Mouse (Mus musculus) hindbrain, embryonic 12.5 days (tissue): Measurements from ENCODE around the gene Pcolce2. TPM values are rescaled to one million over a fixed set of nuclear protein-coding genes. Genes with fewer than 3 reads are reported as not detected.

Experiments
- ATAC-seq: fragments of 200-750 bp; cut with Nextera tagmentation; 2 replicates; pipeline ENCODE4 v1.8.0; 2017; ENCODE audit warnings: moderate TSS enrichment; ENCODE audit not compliant: low FRiP score
- H3K27ac ChIP-seq: fragments of 300-500 bp; sonication (generic); 2 replicates; pipeline ENCODE4 v1.5.1; 2016; ENCODE audit warnings: mild to moderate bottlenecking
- H3K27me3 ChIP-seq: fragments of 300-500 bp; sonication (generic); 2 replicates; pipeline ENCODE4 v1.6.1; 2016; ENCODE audit warnings: mild to moderate bottlenecking
- H3K36me3 ChIP-seq: fragments of 300-500 bp; sonication (generic); 2 replicates; pipeline ENCODE4 v1.6.1; 2016; ENCODE audit warnings: mild to moderate bottlenecking
- H3K4me1 ChIP-seq: fragments of 300-500 bp; sonication (generic); 2 replicates; pipeline ENCODE4 v1.6.1; 2016
- H3K4me2 ChIP-seq: fragments of 300-500 bp; sonication (generic); replicated peaks from 2 replicates; pipeline ENCODE4 v1.6.1; 2016; ENCODE audit warnings: mild to moderate bottlenecking
- H3K4me3 ChIP-seq: fragments of 300-500 bp; sonication (generic); 2 replicates; pipeline ENCODE4 v1.5.1; 2016; ENCODE audit warnings: mild to moderate bottlenecking
- H3K9ac ChIP-seq: fragments of 300-500 bp; sonication (generic); 2 replicates; pipeline ENCODE4 v1.6.1; 2016; ENCODE audit warnings: mild to moderate bottlenecking, moderate library complexity
- H3K9me3 ChIP-seq: fragments of 300-500 bp; sonication (generic); replicated peaks from 2 replicates; pipeline ENCODE4 v1.6.1; 2016; ENCODE audit warnings: mild to moderate bottlenecking
- WGBS: fragments of 180-500 bp; shearing (Covaris S2); methylation state at CpG from one replicate; pipeline ENCODE4 v1.1.7; 2016; 5-methylcytosine and 5-hydroxymethylcytosine counted together
- polyA plus RNA-seq: library from polyadenylated mRNA; unstranded; fragments of >200 nt; fragmentation: Nextera tagmentation; extraction: Ambion mirVana; gene quantifications from 2 replicates; pipeline ENCODE4 v1.2.1, GENCODE M21; 2016

The Pcolce2 gene
- polyA plus RNA-seq, 1 experiment from 2014 or later = 4.7 TPM

GRCm38 (mm10) chr9:95692823-95693222, 55.4 kb downstream of the Pcolce2 start:
- Histone ChIP-seq H3K27me3 (no peaks in the 10 kb centered on the region), H3K9me3 (no peaks in the 10 kb centered on the region), H3K4me2 (no peak overlapping the region), H3K27ac (no peak overlapping the region), H3K36me3 (no peaks in the 10 kb centered on the region), H3K4me3 (no peak overlapping the region), H3K9ac (no peak overlapping the region), H3K4me1 (no peaks in the 10 kb centered on the region)
- no peak for ATAC-seq
- WGBS = 56% methylated on average over 8 of the region's 8 CpGs

- WGBS = 83% methylated on average over 11 of the region's 11 CpGs
- Histone ChIP-seq H3K27me3 (no peaks in the 10 kb centered on the region), H3K4me1 (no peaks in the 10 kb centered on the region), H3K27ac (no peak overlapping the region), H3K36me3 (no peaks in the 10 kb centered on the region), H3K9ac (no peak overlapping the region), H3K4me2 (no peak overlapping the region), H3K4me3 (no peak overlapping the region), H3K9me3 (no peaks in the 10 kb centered on the region)
- ATAC-seq = no peak
Observed at GRCm38 (mm10) chr9:95693528-95694100, 56.2 kb downstream of the Pcolce2 start.

GRCm38 (mm10) chr9:95694526-95694925, 57.1 kb downstream of the Pcolce2 start:
- no peak for ATAC-seq
- WGBS = 87% methylated on average over 12 of the region's 12 CpGs
- Histone ChIP-seq H3K4me2 (no peak overlapping the region), H3K9ac (no peak overlapping the region), H3K4me1 (no peaks in the 10 kb centered on the region), H3K36me3 (no peaks in the 10 kb centered on the region), H3K27me3 (no peaks in the 10 kb centered on the region), H3K27ac (no peak overlapping the region), H3K4me3 (no peak overlapping the region), H3K9me3 (no peaks in the 10 kb centered on the region)

- no peaks in the 10 kb centered on the region for H3K27me3 ChIP-seq
- no peak overlapping the region for H3K4me3 ChIP-seq
- H3K36me3 ChIP-seq = no peaks in the 10 kb centered on the region
- no peak overlapping the region for H3K27ac ChIP-seq
- WGBS = 92% methylated on average over 15 of the region's 15 CpGs
- no peak overlapping the region for H3K9ac ChIP-seq
- no peaks in the 10 kb centered on the region for H3K9me3 ChIP-seq
- H3K4me2 ChIP-seq = no peak overlapping the region
- H3K4me1 ChIP-seq = no peaks in the 10 kb centered on the region
- no peak for ATAC-seq
Observed at GRCm38 (mm10) chr9:95695023-95695422, 57.6 kb downstream of the Pcolce2 start.

DNA sequence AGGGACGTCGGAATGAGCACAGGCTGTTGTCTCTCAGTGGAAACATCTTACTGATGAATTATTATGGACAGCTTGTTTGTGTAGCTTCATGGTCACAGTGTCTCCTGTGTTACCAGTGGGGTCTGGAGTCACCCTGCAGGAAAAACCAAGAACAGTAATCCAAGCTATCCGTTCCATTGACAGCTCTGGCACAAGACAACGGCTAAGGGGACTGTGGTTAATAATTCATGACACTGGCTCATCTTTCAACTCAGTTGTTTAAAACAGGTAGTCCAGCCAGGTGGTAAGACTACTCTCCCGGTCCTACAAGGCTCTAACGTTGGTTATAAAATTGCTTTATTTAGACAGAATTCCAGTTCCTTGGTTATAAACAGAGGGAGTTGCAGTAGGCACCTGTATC, 59.2 kb downstream of the Pcolce2 start:
- Histone ChIP-seq H3K4me3 (no peak overlapping the region), H3K4me2 (no peak overlapping the region), H3K27ac (no peak overlapping the region), H3K9me3 (no peaks in the 10 kb centered on the region), H3K36me3 (no peaks in the 10 kb centered on the region), H3K27me3 (no peaks in the 10 kb centered on the region), H3K4me1 (no peaks in the 10 kb centered on the region), H3K9ac (no peak overlapping the region)
- 81% methylated on average over 6 of the region's 6 CpGs for WGBS
- ATAC-seq = no peak

DNA sequence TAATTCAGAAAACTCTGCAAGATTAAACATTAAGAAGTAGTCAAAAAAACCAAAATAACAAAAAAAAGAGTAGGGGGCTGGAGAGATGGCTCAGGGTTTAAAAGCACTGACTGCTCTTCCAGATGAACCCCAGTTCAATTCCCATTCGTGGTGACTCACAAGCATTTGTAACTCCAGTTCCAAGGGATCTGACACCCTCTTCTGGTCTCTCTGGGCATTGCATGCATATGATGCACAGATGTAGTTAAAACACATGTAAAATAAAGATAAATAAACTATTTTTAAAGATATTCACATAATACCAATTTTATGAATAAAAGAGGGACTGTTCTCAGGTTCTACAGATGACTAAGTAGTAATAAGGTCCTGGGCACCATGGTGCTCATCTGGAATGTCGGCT, 60.4 kb downstream of the Pcolce2 start:
- no peak for ATAC-seq
- H3K27me3 ChIP-seq = no peaks in the 10 kb centered on the region
- WGBS = 51% methylated on average over 2 of the region's 2 CpGs
- no peaks in the 10 kb centered on the region for H3K9me3 ChIP-seq
- no peak overlapping the region for H3K27ac ChIP-seq
- H3K9ac ChIP-seq = no peak overlapping the region
- H3K4me1 ChIP-seq = no peaks in the 10 kb centered on the region
- no peak overlapping the region for H3K4me3 ChIP-seq
- no peak overlapping the region for H3K4me2 ChIP-seq
- no peaks in the 10 kb centered on the region for H3K36me3 ChIP-seq

- Histone ChIP-seq H3K4me3 (no peak overlapping the region), H3K27me3 (no peaks in the 10 kb centered on the region), H3K27ac (no peak overlapping the region), H3K9me3 (no peaks in the 10 kb centered on the region), H3K36me3 (no peaks in the 10 kb centered on the region), H3K4me1 (no peaks in the 10 kb centered on the region), H3K9ac (no peak overlapping the region), H3K4me2 (no peak overlapping the region)
- ATAC-seq = no peak
- WGBS = 79% methylated on average over 4 of the region's 4 CpGs
Observed at GRCm38 (mm10) chr9:95699273-95699672, 61.9 kb downstream of the Pcolce2 start.

- H3K27ac ChIP-seq = no peak overlapping the region
- H3K9ac ChIP-seq = no peak overlapping the region
- no peak for ATAC-seq
- no peak overlapping the region for H3K4me2 ChIP-seq
- H3K27me3 ChIP-seq = no peaks in the 10 kb centered on the region
- WGBS = 86% methylated on average over 3 of the region's 3 CpGs
- H3K4me1 ChIP-seq = no peaks in the 10 kb centered on the region
- no peaks in the 10 kb centered on the region for H3K9me3 ChIP-seq
- 0 out of 2 replicates have a peak, but pooled peaks cover 4% of the 10 kb centered on the region for H3K36me3 ChIP-seq
- H3K4me3 ChIP-seq = no peak overlapping the region
Observed at GRCm38 (mm10) chr9:95704078-95704477, 66.7 kb downstream of the Pcolce2 start.

DNA sequence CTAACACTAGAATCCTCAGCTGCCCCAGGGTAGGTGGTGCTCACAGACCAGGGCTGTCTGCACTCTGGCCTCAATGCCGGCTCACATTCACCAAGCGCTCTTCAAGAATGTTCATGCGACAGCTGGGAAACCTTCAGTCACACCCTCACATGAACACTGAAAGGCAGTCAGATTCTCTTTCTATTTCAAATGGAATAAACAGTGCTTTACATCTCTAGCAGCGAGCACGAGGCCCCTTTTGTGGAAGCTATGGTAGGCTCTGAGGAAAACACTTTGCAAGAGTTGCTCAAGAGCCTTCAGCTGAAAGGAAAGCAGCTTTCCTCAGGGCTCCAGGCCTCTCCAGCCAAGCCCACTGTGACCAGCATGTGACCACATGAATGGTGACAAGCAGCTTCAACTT, 68.0 kb downstream of the Pcolce2 start:
- Histone ChIP-seq H3K9ac (no peak overlapping the region), H3K9me3 (no peaks in the 10 kb centered on the region), H3K4me2 (no peak overlapping the region), H3K4me1 (no peaks in the 10 kb centered on the region), H3K27ac (no peak overlapping the region), H3K36me3 (peaks cover 10% of the 10 kb centered on the region; the same call in 1 of the 2 replicates), H3K4me3 (no peak overlapping the region), H3K27me3 (no peaks in the 10 kb centered on the region)
- ATAC-seq = no peak
- WGBS = 87% methylated on average over 5 of the region's 5 CpGs

DNA sequence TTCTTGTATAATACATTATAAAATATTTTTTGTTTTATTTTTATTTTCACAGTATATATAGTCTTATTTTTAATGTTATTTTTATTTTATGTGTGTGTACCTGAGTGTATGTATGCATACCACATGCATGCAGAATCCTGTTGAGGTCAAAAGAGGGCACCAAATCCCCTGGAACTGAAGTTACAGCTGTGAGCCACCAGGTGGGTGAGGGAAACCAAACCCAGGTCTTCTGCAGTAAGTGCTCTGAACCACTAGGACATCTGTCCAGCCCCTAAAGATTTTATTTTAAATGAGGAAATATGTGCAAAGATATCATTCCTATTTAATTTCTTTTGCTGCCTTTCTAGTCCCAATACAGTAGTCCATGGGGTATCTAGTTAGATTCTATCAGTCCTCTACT, 71.5 kb downstream of the Pcolce2 start:
- Histone ChIP-seq H3K4me2 (no peak overlapping the region), H3K9ac (no peak overlapping the region), H3K27ac (no peak overlapping the region), H3K4me1 (no peaks in the 10 kb centered on the region), H3K9me3 (no peaks in the 10 kb centered on the region), H3K4me3 (no peak overlapping the region), H3K36me3 (peaks cover 10% of the 10 kb centered on the region; the same call in 1 of the 2 replicates), H3K27me3 (no peaks in the 10 kb centered on the region)
- ATAC-seq = no peak

DNA sequence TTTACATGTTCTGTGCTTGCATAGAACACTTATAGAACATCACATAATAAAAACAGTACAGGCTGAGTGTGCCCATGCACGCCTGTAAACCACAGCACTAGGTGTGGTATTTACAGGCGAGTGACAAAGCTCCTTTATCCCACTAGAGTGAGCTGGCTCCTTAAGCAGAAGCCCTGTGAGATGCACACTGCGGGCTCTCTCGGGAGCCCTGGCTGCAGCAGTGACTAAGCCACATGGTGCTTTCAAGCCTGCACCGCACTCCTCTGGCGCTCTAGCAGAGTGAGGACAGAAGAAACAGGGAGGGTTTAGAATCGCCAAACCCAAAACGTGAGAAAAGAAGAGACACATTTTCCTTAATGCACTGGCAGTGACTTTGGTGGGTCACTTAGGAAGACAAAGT, 75.2 kb downstream of the Pcolce2 start:
- Histone ChIP-seq H3K9me3 (no peaks in the 10 kb centered on the region), H3K9ac (no peak overlapping the region), H3K36me3 (peaks cover 8% of the 10 kb centered on the region; the same call in 1 of the 2 replicates), H3K27me3 (no peaks in the 10 kb centered on the region), H3K27ac (no peak overlapping the region), H3K4me1 (no peaks in the 10 kb centered on the region), H3K4me3 (no peak overlapping the region), H3K4me2 (no peak overlapping the region)
- no peak for ATAC-seq
- 27% methylated on average over 8 of the region's 8 CpGs for WGBS

- Histone ChIP-seq H3K4me1 (no peaks in the 10 kb centered on the region), H3K4me3 (no peak overlapping the region), H3K4me2 (no peak overlapping the region), H3K9ac (no peak overlapping the region), H3K36me3 (peaks cover 6% of the 10 kb centered on the region; the same call in 1 of the 2 replicates), H3K27me3 (no peaks in the 10 kb centered on the region), H3K9me3 (no peaks in the 10 kb centered on the region), H3K27ac (no peak overlapping the region)
- ATAC-seq = no peak
Observed at GRCm38 (mm10) chr9:95736238-95736637, 98.8 kb downstream of the Pcolce2 start.

- WGBS = 73% methylated on average over 7 of the region's 7 CpGs
- no peaks in the 10 kb centered on the region for H3K9me3 ChIP-seq
- H3K4me1 ChIP-seq = no peaks in the 10 kb centered on the region
- H3K27ac ChIP-seq = no peak overlapping the region
- no peak for ATAC-seq
- H3K27me3 ChIP-seq = no peaks in the 10 kb centered on the region
- H3K4me3 ChIP-seq = no peak overlapping the region
- H3K4me2 ChIP-seq = no peak overlapping the region
- no peaks in the 10 kb centered on the region for H3K36me3 ChIP-seq
- H3K9ac ChIP-seq = no peak overlapping the region
Observed at GRCm38 (mm10) chr9:95744845-95745613, 107.6 kb downstream of the Pcolce2 start.
